Mouse (Mus musculus) left cerebral cortex, adult 8-10 months (tissue): ENCODE measurements around the gene Zfp39. TPM values are rescaled to one million over a fixed set of nuclear protein-coding genes. Genes with fewer than 3 reads are reported as not detected.
"Not testable (repeated sequence)": the region's sequence is repeated elsewhere in the genome, so short reads cannot be mapped to it uniquely, and the experiment has no call there.

Source experiments
- DNase-seq, 2 experiments: peaks; one replicate each; pipeline ENCODE4 v3.0.0; 2022; ENCODE audit warnings: low spot score in 2 of 2
- total RNA-seq, 4 experiments: library from RNA; stranded (reverse); gene quantifications; 2 replicates each; pipeline ENCODE4 v1.2.4; 2022

Gene Zfp39
- total RNA-seq, 4 experiments from 2014 or later = 9.1 to 11.6 (median 10.4) TPM

DNA sequence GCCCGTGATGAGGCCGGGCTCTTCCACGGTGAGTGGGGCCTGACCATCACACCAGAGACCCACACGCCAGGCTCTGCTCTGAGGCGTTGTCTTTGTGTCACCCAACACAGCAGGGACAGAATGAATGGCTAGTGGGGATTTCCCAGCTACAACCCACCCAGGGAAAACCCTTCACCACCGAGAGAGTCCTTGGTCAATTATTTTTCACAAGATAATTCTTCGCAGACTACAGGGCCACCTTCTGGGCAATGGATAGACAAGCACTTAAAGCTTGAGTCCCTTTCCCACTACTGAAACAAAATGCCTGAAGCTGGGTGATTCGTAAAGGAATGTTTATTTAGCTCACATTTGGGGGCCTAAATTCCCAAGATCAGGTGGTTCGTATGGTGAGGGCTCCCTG lies 18.4 kb upstream of the Zfp39 start:
- DNase-seq = no peak

DNA sequence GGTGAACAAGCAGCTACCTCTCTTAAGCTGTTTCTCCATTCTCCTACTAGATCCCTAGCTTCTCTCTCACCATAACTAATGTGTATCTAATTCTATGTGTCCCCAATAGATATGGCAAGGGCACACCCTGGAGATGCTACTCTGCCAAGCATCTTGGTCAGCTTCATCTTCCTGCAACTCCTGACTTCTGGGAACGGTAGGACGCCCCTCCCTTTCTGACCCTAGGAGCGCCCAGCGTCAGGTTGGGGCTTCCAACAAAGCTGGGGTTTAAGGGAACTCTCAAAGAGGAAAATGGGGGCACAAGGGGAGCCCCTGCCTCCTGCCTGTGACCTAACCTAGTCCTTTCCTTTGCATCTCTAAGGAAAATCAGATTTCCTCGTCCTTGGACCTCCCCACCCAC lies 14.7 kb upstream of the Zfp39 start:
- no peak for DNase-seq

DNA sequence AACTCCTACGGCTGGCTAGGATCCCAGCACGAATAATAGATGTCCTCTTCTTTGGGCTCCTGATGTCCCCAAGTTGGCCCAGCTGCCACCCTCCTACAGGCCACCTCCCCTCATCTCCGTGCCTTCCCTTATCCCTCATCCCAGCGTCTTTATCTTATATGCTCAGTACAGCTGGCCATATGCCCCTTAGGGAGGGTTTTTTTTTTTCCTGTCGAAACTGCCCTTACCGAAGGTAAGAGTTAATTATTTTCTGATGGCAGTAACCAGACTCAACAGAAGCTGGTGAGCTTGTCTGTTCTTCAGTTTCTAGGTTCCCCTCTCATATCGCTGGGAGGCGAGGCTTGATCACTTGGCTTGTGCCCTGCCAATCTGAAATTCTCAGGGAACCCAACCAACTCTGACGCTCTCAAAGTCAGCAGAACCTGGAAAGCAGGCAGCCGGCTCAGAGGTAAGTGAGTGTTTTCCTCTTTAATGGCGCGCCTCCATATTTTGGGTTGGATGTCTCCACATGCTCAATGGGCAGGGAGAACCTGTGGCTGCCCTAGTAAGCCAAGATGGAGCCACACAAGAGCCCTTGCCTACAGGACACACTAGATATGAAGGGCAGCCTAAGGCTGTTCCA lies 13.8 kb upstream of the Zfp39 start, which contains the start of gene Btnl10:
TSS of gene Btnl10 (plus strand) at position 164 of the 622 bp plus-strand sequence.
- no peak for DNase-seq

GRCm38 (mm10) chr11:58916879-58917744 lies 13.1 kb upstream of the Zfp39 start:
- DNase-seq = no peak

DNA sequence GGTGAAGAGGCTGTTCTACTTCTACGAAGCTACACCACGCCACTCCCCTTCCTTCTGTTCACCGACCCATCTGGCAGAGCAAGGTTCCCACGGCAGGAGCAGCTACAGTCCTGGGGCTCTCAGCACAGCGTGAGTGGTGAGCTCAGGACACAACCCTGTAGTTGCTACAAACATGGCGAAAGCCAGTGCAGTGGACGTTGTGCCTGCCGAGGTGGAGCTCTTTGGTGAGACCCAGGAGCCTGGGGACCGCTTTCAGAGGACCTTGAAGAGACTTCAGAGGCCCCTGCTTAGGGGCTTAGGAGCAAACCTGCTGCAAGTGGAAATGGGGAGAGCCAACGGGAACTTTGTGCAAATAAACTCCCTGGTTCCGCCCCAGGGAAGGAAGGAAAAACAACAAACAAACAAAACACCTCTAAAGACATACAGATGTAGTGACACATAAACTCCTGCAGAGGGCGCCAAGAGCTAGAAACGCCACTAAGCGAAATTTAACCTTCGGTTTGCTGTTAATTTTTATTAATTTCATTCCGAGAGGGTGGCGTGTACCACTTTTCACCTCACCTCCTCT lies 10.5 kb upstream of the Zfp39 start:
- DNase-seq = no peak

DNA sequence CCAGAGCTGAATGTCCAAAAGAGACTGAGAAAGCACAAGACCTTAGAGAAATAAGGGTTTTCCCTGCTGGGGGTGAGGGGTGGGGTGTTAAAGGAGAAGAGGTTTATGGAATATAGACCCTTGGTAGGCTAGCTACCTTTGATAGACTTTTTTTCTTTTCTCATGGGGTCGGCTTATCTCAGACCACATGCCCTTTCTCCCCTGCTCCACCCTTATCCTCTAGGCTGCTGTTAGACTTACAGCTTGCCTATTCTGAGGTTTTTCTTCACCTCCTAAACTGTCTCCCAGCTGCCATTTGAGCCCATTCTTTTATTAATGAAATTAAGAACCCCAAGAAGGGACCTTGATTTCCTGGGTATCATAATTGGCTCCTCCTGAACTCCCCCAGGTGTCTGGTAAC lies 9.8 kb upstream of the Zfp39 start:
- no peak for DNase-seq

DNA sequence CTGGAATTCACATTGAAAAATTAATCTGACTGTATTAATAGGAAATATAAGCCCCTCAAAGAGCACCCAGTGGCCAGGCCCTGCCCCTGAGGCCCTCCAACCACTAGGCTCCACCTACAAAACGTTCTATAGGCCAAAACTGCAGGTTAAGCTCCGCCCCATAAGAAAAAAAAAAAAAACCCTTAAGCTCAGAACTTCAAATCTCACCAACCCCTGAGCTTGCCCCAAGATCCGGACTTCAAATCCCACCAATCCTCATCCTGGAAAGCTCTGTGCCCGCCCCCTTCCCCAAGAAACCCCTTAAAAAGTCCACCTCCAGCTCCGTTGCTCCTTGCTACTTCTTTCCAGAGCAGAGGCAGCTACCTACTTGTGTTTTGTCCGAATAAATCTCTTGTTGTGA lies 813 bp upstream of the Zfp39 start:
- DNase-seq = no peak

DNA sequence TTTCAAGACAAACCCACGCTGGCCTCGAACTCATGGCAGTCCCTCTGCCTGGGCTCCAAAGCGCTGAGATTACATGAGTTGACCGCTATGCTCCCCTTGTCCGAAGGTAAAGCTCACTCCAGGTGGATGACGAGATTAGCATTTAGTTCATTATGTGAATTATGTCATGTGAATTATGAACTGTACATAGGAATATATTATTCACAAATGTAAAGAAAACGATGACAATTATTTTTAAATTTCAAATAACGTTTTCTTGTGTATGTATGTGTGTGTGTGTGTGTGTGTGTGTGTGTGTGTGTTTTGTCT lies 339 bp upstream of the Zfp39 start:
- DNase-seq = no peak

GRCm38 (mm10) chr11:58901080-58901479 lies 2.9 kb downstream of the Zfp39 start:
- DNase-seq = no peak

DNA sequence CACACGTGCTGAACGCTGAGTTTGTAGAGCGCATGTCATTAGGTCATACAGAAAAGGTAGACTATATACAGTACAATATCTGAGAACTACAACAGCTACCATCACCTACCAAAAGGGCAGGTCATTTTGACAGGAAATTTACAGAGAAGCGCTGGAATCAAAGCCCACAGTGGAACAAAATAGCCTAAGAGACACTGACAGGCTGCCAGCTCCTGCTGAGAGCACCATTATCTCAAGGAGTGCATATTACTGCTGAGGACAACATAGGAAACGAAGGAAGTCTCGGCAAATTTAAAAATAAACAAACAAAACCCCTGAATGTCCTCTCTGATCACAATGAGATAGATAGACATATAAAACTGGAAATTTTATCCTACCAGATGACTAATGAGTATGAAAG lies 6.5 kb downstream of the Zfp39 start:
- no peak for DNase-seq

GRCm38 (mm10) chr11:58894456-58894855 lies 9.6 kb downstream of the Zfp39 start:
- no peak for DNase-seq

GRCm38 (mm10) chr11:58890511-58890910 lies 13.5 kb downstream of the Zfp39 start:
- DNase-seq = no peak

DNA sequence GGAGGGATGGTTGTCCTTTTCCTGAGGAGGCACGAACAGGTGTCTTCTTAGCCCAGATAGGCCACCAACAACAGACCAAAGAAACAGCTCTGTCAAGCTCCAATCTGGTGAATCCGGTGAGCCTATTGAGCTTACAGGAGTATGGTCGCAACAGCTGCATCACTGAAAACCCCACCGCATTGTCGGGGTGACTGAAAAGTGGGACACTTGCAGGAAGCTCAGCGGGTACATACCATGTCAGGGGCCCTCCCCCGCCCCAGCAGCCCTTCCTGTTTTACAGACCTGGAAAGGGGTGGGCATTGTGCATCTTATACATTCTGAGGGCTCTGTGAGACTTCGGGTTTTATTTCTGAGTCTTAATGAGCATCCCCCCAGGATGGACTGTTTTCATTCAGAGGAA lies 20.3 kb downstream of the Zfp39 start:
- DNase-seq = no peak

- DNase-seq = no peak
These were observed 33.1 kb downstream of the Zfp39 start for GRCm38 (mm10) chr11:58870961-58871360.

- no peak for DNase-seq
These were observed 36.1 kb downstream of the Zfp39 start for GRCm38 (mm10) chr11:58867954-58868330.

- DNase-seq = peak; percentile 63 to 73
These were observed 36.7 kb downstream of the Zfp39 start, which contains the start of gene 2810021J22Rik for GRCm38 (mm10) chr11:58867039-58867953. Gene 2810021J22Rik (plus strand): TSS chr11:58867216.

DNA sequence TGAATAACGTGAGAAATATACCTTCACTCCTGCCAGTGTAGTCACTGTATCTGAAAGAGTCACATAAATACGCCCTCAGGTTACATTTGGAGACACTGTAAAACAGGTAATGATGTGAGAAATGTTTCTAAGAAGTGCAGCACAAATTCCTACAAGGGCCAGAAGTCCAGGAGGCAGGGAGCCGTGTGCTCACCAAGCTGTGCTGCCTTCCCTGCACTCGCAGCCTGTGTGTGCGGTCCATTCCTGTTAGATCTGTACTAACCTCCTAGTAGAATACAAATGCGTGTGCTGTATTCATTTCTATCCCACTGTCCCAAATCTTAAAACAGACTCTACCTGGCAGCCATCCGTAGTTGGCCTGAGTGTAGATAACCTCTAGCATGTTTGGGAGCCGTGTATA lies 43.3 kb downstream of the Zfp39 start:
- DNase-seq = no peak

GRCm38 (mm10) chr11:58849731-58850130 lies 54.3 kb downstream of the Zfp39 start:
- DNase-seq = no peak

GRCm38 (mm10) chr11:58847636-58848035 lies 56.4 kb downstream of the Zfp39 start:
- DNase-seq = no peak

GRCm38 (mm10) chr11:58846919-58847461 lies 57.0 kb downstream of the Zfp39 start, which contains the start of gene Gm12258:
Gene Gm12258 (plus strand): TSS chr11:58847158.
- peak; percentile 55 to 90 for DNase-seq

- DNase-seq = not testable (repeated sequence)
These were observed 65.1 kb downstream of the Zfp39 start, which contains the start of gene Olfr311 for GRCm38 (mm10) chr11:58838951-58839350. Gene Olfr311 (plus strand): TSS chr11:58839251.
